Mouse (Mus musculus) lung, adult 2 months (tissue): ENCODE measurements around the gene Eif3a.

Experiments used
- CTCF ChIP-seq: fragments of 200-500 bp; IDR thresholded peaks from 2 replicates; pipeline ENCODE4 v1.5.1; 2011; ENCODE audit warnings: mild to moderate bottlenecking, low read length, control low read depth; ENCODE audit not compliant: insufficient read depth
- POLR2A ChIP-seq: fragments of 200-500 bp; IDR thresholded peaks from 2 replicates; pipeline ENCODE4 v1.6.1; 2011; ENCODE audit warnings: low read depth, mild to moderate bottlenecking, control low read depth, low read length, borderline replicate concordance; ENCODE audit errors: extremely low read depth

DNA sequence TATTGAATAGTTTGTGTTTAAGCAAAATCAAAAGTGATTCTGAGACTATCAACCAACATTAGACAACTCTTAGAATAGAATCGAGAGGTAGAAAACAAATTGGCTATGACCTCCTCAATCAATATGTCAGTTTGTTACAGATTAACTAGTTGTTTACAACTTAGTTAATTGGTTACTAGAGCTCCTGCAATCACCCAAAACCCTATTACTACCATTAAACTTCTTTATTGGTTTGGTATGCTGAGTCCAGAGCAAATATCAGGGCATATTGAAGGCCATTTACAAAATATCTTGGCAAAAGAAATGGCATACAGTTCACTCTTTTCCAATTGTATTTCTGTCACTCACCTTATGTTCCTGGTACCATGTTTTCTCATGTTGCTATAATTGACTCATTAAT, 42.7 kb downstream of the Eif3a start:
- no peak for TF ChIP-seq CTCF
- TF ChIP-seq POLR2A: no peak
